Mouse (Mus musculus) embryonic fibroblast, embryonic 13.5 days (primary cell): ENCODE measurements around the gene Mien1.

ENCODE experiments used
- CTCF ChIP-seq: IDR thresholded peaks from 2 replicates; pipeline ENCODE4 v1.5.1; 2011; ENCODE audit warnings: mild to moderate bottlenecking, control low read depth, low read length, moderate library complexity, borderline replicate concordance; ENCODE audit not compliant: insufficient read depth
- POLR2A ChIP-seq: IDR thresholded peaks from 2 replicates; pipeline ENCODE4 v1.6.1; 2011; ENCODE audit warnings: low read depth, mild to moderate bottlenecking, control low read depth, low read length, moderate library complexity

DNA sequence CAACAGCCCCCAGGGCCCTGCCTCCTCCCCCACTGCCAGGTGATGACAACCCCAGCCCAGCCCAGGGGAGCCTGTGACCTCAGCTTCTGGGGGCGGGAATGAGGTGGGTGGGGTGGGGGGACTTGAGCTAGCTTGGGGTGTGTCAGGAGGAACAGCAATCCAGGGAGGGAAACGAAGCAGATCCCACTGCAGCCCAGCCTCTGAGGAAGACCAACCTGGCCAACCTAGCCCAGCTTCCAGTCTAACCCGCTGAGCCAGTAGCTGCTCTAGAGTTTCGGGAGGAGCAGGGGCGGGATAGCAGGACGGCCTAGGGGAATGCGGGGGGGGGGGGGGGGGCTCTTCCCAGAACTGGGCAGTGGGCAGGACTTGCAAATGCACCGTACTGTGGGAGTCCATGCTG, 46.8 kb downstream of the Mien1 start:
- TF ChIP-seq POLR2A (no peak), CTCF (no peak)
